Mouse (Mus musculus) adrenal gland, postnatal 4 days (tissue): Measurements from ENCODE around the gene Nus1. TPM values are rescaled to one million over a fixed set of nuclear protein-coding genes. Genes with fewer than 3 reads are reported as not detected.

Source experiments
- DNase-seq, 2 experiments: peaks; one replicate each; pipeline ENCODE4 v3.0.0; 2021 to 2022; ENCODE audit warnings: low spot score in 2 of 2, mixed read lengths in 2 of 2
- long read RNA-seq, 2 experiments: library from polyadenylated mRNA; stranded (forward); transcript quantifications; one replicate each; pipeline ENCODE4 v2.0.0; 2021
- total RNA-seq, 2 experiments: library from RNA; stranded (reverse); gene quantifications; 2 replicates each; pipeline ENCODE4 v1.2.3; 2021

Nus1 gene
- total RNA-seq, result 10 to 100 TPM; 49.7 to 56.4 TPM
- long read RNA-seq, experiment 1, full-length matches to known transcripts, result 13 of 18 reads
- long read RNA-seq, experiment 1, partial matches to known transcripts, result 0 of 18 reads
- long read RNA-seq, experiment 1, other reads (novel, unspliced or antisense), result 5 of 18 reads
- long read RNA-seq, experiment 2, full-length matches to known transcripts, result 68 of 84 reads
- long read RNA-seq, experiment 2, partial matches to known transcripts, result 3 of 84 reads
- long read RNA-seq, experiment 2, other reads (novel, unspliced or antisense), result 13 of 84 reads

GRCm38 (mm10) chr10:52417299-52417997, at the start of gene Nus1:
Gene Nus1, plus strand, starts transcription at chr10:52417547.
- peak; percentile 93 to 94 for DNase-seq

GRCm38 (mm10) chr10:52368376-52368775, 49.0 kb upstream of the Nus1 start:
- DNase-seq, result no peak

DNA sequence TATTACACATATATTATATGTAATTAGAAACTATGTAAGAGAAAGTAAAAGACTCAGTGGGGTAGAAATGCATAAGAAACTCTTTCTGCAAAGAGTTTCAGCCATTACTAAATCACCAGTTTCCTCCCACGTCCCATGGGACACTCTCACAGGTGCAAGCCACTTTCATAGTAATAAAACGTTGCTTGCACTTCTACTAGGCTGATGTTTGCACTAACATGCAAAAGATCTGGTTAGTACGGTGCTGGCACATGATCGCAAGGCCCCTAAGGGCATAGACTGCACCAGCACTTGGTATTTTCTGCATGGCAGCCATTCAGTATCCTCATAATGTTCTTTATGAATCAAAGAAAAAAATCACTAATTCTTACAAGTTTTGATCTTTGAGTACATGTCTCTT, 43.5 kb upstream of the Nus1 start:
- no peak for DNase-seq

- DNase-seq, result no peak
These were observed 42.7 kb upstream of the Nus1 start for GRCm38 (mm10) chr10:52374651-52375050.

DNA sequence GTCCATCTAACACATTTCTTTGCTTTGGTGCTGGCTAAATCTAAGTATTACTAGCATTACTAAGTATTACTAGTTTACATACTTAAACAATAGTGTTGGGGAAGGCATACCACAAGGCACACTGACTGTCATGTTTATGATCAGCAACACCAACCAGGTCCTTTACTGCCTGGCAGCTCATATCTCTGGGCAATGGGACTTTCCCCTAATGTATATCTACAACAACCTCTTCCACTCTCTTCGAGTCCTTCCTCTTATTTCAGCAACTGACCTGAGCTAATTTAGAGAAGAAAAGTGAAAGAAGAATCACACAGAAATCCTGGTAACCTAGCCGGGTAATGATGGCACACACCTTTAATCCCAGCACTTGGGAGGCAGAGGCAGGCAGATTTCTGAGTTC, 40.9 kb upstream of the Nus1 start:
- DNase-seq, result no peak

- no peak for DNase-seq
These were observed 39.5 kb upstream of the Nus1 start for GRCm38 (mm10) chr10:52377813-52378212.

- DNase-seq, result no peak
These were observed 36.0 kb upstream of the Nus1 start for GRCm38 (mm10) chr10:52381321-52381801.

- DNase-seq, result peak; percentile 83 to 89
These were observed 35.3 kb upstream of the Nus1 start, which contains the start of gene Gopc for GRCm38 (mm10) chr10:52381845-52382591. Gene Gopc, minus strand, starts transcription at chr10:52382124.

- DNase-seq, result no peak
These were observed 34.3 kb upstream of the Nus1 start for GRCm38 (mm10) chr10:52383022-52383421.

DNA sequence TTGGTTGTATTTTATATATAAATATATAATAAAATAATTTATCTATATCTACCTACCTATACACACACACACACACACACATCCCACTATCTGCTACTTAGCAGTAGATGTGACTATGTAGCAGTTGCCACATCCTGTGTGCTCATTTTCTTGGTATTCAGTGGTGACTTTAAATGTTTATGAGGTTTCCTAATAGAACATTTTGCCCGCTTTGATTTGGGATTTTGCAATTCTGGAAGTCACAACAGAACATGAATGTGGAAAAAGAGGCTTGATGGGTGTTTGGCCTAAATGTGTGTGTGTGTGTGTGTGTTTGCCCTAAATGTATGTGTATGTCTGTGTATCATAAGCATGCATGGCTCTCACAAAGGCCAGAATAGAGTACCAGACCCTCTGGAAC, 33.8 kb upstream of the Nus1 start:
- DNase-seq, result no peak

- peak in 1 of 2 experiments; percentile 9 for DNase-seq
These were observed 32.3 kb upstream of the Nus1 start for GRCm38 (mm10) chr10:52384823-52385610.

DNA sequence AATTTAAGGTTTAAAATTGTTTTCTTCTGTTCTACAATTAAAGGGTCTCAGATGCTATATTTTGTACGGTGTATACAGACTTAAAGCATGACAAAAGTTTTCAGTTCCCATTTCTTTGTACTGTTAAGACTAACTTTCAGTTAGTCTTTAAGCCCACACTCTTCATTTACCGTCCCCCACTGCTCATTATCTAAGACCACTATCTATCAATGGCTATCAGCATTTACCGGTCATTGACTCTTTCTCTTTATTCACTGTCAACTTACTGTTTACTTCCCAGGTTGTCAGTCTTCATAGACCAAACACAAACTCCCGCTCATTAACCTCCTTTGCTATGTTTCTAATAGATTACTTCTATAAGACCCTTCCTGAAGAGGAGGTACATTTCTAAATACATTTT, 30.2 kb upstream of the Nus1 start:
- no peak for DNase-seq

DNA sequence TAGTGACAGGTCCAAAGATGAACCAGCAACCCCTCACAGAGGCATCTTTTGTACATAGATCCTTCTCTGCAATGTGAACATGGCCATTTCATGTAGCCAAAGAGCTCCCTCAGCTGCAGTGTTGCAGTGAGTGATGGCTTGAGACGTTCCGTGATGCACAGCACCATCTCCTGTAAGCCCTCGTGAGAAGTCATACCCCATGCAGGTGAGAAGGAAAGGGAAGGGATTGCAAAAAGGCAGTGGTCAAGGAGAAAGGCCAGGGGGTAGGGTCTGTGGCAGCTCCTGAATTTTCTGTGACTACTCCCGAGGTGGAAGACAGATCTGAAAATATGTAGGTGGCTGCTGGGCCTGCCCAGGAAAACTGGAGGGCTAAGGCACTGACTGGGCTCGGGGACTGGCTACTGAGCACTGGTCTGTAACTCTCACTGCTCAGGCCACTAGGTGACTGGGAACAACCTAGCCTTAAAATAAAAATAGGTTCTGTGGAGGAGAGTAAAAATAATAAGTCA, 28.4 kb upstream of the Nus1 start, which contains the start of gene Nepn:
Gene Nepn, plus strand, starts transcription at position 51 of the 509 bp plus-strand sequence.
- DNase-seq, result no peak

DNA sequence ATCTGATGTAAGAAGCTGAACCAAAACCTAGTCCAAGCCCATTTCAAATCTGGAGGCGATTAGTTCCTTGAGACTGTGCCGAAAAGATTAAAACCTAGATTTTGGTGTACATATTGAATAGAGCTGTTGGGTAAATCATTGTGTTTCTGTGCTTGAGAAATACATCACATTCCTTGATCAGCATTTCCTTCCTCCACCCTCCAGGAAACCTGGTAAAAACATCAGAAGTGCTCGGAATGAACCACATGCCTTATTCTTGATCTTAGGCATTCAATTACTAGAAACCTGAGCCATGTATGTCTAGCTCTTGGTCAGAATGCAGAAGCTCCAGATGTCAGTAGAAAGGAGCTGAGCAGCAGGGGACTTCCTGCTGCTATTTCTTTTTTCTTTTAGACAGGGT, 27.9 kb upstream of the Nus1 start:
- DNase-seq, result no peak

GRCm38 (mm10) chr10:52391208-52391607, 26.1 kb upstream of the Nus1 start:
- DNase-seq, result no peak

- DNase-seq, result no peak
These were observed 20.7 kb upstream of the Nus1 start for GRCm38 (mm10) chr10:52396647-52397046.

GRCm38 (mm10) chr10:52398715-52399114, 18.6 kb upstream of the Nus1 start:
- DNase-seq, result no peak

DNA sequence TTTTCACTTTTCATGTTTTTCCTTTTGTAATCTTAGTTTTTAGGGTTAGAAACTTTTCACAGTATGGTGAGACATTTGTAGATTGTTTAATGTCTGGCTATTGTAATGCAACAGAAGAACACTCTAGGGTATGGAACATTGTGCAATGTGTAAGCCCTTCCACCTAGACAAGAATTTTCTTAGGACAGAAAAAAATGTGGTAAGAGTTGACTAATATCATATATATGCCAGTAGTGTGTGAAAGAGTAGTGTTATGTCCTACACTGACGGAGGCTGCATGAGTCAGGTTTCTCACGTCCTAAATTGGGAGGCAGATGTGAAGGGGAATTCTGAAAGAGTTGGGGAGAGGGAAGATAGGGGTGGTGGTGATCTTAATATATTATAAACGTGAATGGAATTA, 17.6 kb upstream of the Nus1 start:
- DNase-seq, result no peak

- DNase-seq, result no peak
These were observed 12.2 kb upstream of the Nus1 start for GRCm38 (mm10) chr10:52405160-52405559.

DNA sequence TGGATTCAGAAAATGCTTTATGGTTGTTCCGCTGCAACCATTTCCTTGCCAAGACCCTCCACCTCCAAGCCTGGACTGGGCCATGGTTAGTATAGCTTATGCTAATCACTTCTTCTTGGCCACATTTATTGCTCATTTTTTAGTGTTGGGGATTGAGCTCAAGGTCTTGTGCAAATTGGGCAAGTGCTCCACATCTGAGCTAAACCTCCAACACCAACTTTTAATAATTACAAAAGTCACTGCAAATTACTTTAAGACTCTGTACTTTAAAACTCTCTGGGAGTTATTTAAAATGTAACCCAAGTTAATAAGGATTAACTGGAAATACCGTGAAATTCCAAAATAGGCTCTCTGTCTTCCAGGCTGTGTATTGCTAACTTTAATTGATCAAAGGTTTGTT, 9.8 kb upstream of the Nus1 start:
- no peak for DNase-seq

DNA sequence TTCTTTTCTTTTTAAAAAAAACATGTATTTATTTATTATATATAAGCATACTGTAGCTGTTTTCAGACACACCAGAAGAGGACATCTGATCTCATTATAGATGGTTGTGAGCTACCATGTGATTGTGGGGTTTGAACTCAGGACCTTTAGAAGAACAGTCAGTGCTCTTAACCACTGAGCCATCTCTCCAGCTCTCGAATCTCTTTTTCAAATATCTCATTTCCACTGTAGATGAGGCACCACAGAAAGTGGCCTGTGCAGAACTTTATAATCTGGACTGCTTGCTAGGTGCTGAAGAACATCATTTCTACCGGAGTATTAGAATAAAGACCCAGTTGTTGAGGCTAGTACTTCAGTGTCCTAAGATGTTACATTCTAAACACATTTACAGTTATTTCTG, 2.3 kb upstream of the Nus1 start:
- DNase-seq, result no peak
